Mouse (Mus musculus) urinary bladder, adult 2 months (tissue): ENCODE results near the gene Rims3. TPM values are rescaled to one million over a fixed set of nuclear protein-coding genes. Genes with fewer than 3 reads are reported as not detected.

ENCODE experiments used
- DNase-seq: peaks from one replicate; pipeline ENCODE4 v3.0.0; 2022; ENCODE audit warnings: low spot score
- polyA plus RNA-seq: library from polyadenylated mRNA; depleted of rRNA; stranded (reverse); fragments of >200 nt; gene quantifications from 2 replicates; pipeline ENCODE4 v1.2.3, GENCODE M21; 2012

The Rims3 gene
- polyA plus RNA-seq, 1 experiment: 0.19 TPM

GRCm38 (mm10) chr4:120892516-120892915 lies 37.9 kb downstream of the Rims3 start:
- no peak for DNase-seq

GRCm38 (mm10) chr4:120893656-120894401 lies 39.2 kb downstream of the Rims3 start:
- no peak for DNase-seq

- DNase-seq: no peak
These were observed 40.0 kb downstream of the Rims3 start for GRCm38 (mm10) chr4:120894584-120894983.

GRCm38 (mm10) chr4:120895226-120895625 lies 40.6 kb downstream of the Rims3 start:
- no peak for DNase-seq

- DNase-seq: no peak
These were observed 41.4 kb downstream of the Rims3 start for GRCm38 (mm10) chr4:120895810-120896584.

- DNase-seq: no peak
These were observed 49.9 kb downstream of the Rims3 start for GRCm38 (mm10) chr4:120904533-120904932.

- no peak for DNase-seq
These were observed 51.0 kb downstream of the Rims3 start for GRCm38 (mm10) chr4:120905644-120906043.

GRCm38 (mm10) chr4:120909558-120910150 lies 55.0 kb downstream of the Rims3 start:
- DNase-seq: no peak

- DNase-seq: no peak
These were observed 56.5 kb downstream of the Rims3 start for GRCm38 (mm10) chr4:120911086-120911485.

- DNase-seq: no peak
These were observed 58.2 kb downstream of the Rims3 start for GRCm38 (mm10) chr4:120912866-120913265.

- no peak for DNase-seq
These were observed 58.8 kb downstream of the Rims3 start for GRCm38 (mm10) chr4:120913443-120913842.

- DNase-seq: no peak
These were observed 59.2 kb downstream of the Rims3 start for GRCm38 (mm10) chr4:120913861-120914260.

- DNase-seq: no peak
These were observed 59.9 kb downstream of the Rims3 start for GRCm38 (mm10) chr4:120914501-120914900.

- DNase-seq: no peak
These were observed 66.8 kb downstream of the Rims3 start for GRCm38 (mm10) chr4:120921461-120921860.

GRCm38 (mm10) chr4:120924554-120925299 lies 70.1 kb downstream of the Rims3 start, which contains the start of gene Exo5:
TSS of gene Exo5 (minus strand) at chr4:120925017.
- DNase-seq: peak; percentile 72

GRCm38 (mm10) chr4:120925386-120925785 lies 70.8 kb downstream of the Rims3 start:
- no peak for DNase-seq

GRCm38 (mm10) chr4:120928686-120929085 lies 74.1 kb downstream of the Rims3 start:
- no peak for DNase-seq

GRCm38 (mm10) chr4:120930736-120931135 lies 76.1 kb downstream of the Rims3 start:
- DNase-seq: no peak

- no peak for DNase-seq
These were observed 80.4 kb downstream of the Rims3 start for GRCm38 (mm10) chr4:120935006-120935405.
